Mouse (Mus musculus) cerebellum, adult 2 months (tissue): ENCODE measurements around the gene Kcna5. TPM values are rescaled to one million over a fixed set of nuclear protein-coding genes. Genes with fewer than 3 reads are reported as not detected.

Experiments used
- DNase-seq, 2 experiments: peaks; one replicate each; pipeline ENCODE4 v3.0.0; 2021
- H3K27ac ChIP-seq: fragments of 200-500 bp; 2 replicates; pipeline ENCODE4 v1.5.1; 2012; ENCODE audit warnings: low read length, control low read depth, inconsistent platforms; ENCODE audit not compliant: insufficient read depth
- H3K27me3 ChIP-seq: fragments of 200-500 bp; 2 replicates; pipeline ENCODE4 v1.6.1; 2012; ENCODE audit warnings: inconsistent platforms, mild to moderate bottlenecking, low read length, moderate library complexity; ENCODE audit not compliant: control insufficient read depth, insufficient read depth
- H3K4me1 ChIP-seq: fragments of 200-500 bp; 2 replicates; pipeline ENCODE4 v1.6.1; 2011; ENCODE audit warnings: low read length; ENCODE audit not compliant: control insufficient read depth, insufficient read depth
- H3K4me3 ChIP-seq: fragments of 200-500 bp; replicated peaks from 2 replicates; pipeline ENCODE3; 2011; ENCODE audit warnings: mild to moderate bottlenecking, low read depth, low read length, control low read depth; ENCODE audit not compliant: insufficient read depth
- CTCF ChIP-seq: fragments of 200-500 bp; IDR thresholded peaks from 2 replicates; pipeline ENCODE4 v1.5.1; 2011; ENCODE audit warnings: low read depth, mild to moderate bottlenecking, control low read depth, low read length, moderate library complexity, borderline replicate concordance; ENCODE audit not compliant: insufficient read depth
- POLR2A ChIP-seq: fragments of 200-500 bp; IDR thresholded peaks from 2 replicates; pipeline ENCODE4 v1.6.1; 2011; ENCODE audit warnings: low read length, control low read depth, borderline replicate concordance; ENCODE audit not compliant: insufficient read depth
- WGBS: fragments of 180-500 bp; shearing (Covaris S2); methylation state at CpG from one replicate; pipeline ENCODE4 v1.1.7; 2018; 5-methylcytosine and 5-hydroxymethylcytosine counted together
- polyA plus RNA-seq: library from polyadenylated mRNA; depleted of rRNA; stranded (reverse); fragments of >200 nt; gene quantifications from 2 replicates; pipeline ENCODE4 v1.2.3, GENCODE M21; 2012; rRNA removed

Gene Kcna5
- polyA plus RNA-seq, 1 experiment, result 0.80 TPM

DNA sequence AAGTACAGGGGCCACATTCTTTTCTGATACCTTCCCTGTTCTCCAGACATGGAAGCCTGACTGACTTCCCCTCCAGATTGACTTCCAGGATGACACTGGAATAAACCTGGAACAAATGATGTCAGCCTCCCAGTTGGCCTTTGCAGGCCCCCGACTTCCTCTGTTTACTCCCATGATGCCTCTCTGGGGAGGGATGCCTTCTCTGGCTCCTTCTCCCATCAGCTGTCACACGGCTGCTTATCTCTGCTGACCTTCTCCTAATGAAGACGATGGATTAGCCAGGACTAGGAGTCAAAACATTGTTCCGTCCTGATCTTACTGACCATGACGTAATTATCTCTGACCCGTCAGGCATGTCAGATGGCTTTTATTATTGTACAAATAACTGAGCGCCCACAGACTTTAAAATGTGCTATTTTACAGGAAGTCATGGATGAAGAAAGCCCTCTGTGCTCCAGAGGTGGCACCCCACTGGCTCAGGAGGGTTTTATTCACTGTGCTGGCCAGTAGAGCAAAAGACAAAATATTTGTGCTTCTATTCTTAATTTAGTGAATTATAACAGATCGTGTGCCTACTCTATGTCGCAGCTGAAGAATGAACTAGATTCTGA is 32.4 kb downstream of the Kcna5 start:
- WGBS, result 47% methylated on average over 9 of the region's 9 CpGs
- no peak overlapping the region for H3K4me3 ChIP-seq
- no peak overlapping the region for H3K27ac ChIP-seq
- no peaks in the 10 kb centered on the region for H3K27me3 ChIP-seq
- TF ChIP-seq POLR2A (no peak), CTCF (no peak)
- no peak for DNase-seq
- no peaks in the 10 kb centered on the region for H3K4me1 ChIP-seq

GRCm38 (mm10) chr6:126500985-126501384 is 34.2 kb downstream of the Kcna5 start:
- no peak for DNase-seq
- H3K27me3 ChIP-seq, result no peaks in the 10 kb centered on the region
- no peaks in the 10 kb centered on the region for H3K4me1 ChIP-seq
- no peak overlapping the region for H3K27ac ChIP-seq
- no peak for TF ChIP-seq CTCF
- no peak for TF ChIP-seq POLR2A
- WGBS, result 92% methylated on average over 6 of the region's 6 CpGs
- no peak overlapping the region for H3K4me3 ChIP-seq

GRCm38 (mm10) chr6:126500088-126500487 is 35.1 kb downstream of the Kcna5 start:
- H3K4me1 ChIP-seq, result no peaks in the 10 kb centered on the region
- WGBS, result 19% methylated on average over 8 of the region's 8 CpGs
- no peak overlapping the region for H3K27ac ChIP-seq
- H3K27me3 ChIP-seq, result no peaks in the 10 kb centered on the region
- DNase-seq, result peak; percentile 68 to 87
- H3K4me3 ChIP-seq, result no peak overlapping the region
- TF ChIP-seq POLR2A (no peak), CTCF (peak; percentile 96)

GRCm38 (mm10) chr6:126497878-126498277 is 37.3 kb downstream of the Kcna5 start:
- Histone ChIP-seq H3K4me1 (no peaks in the 10 kb centered on the region), H3K4me3 (no peak overlapping the region), H3K27ac (no peak overlapping the region), H3K27me3 (no peaks in the 10 kb centered on the region)
- peak; percentile 67 to 72 for DNase-seq
- no peak for TF ChIP-seq POLR2A
- peak; percentile 82 for TF ChIP-seq CTCF
- 41% methylated on average over 5 of the region's 5 CpGs for WGBS

GRCm38 (mm10) chr6:126497173-126497839 is 37.9 kb downstream of the Kcna5 start:
- Histone ChIP-seq H3K4me1 (no peaks in the 10 kb centered on the region), H3K27me3 (no peaks in the 10 kb centered on the region), H3K4me3 (no peak overlapping the region), H3K27ac (no peak overlapping the region)
- DNase-seq, result no peak
- TF ChIP-seq POLR2A, result no peak
- no peak for TF ChIP-seq CTCF
- 47% methylated on average over 6 of the region's 6 CpGs for WGBS

- DNase-seq, result no peak
- TF ChIP-seq POLR2A (no peak), CTCF (no peak)
- Histone ChIP-seq H3K4me1 (peaks cover 15% of the 10 kb centered on the region), H3K27ac (no peak overlapping the region), H3K4me3 (no peak overlapping the region), H3K27me3 (no peaks in the 10 kb centered on the region)
- WGBS, result 71% methylated on average over 4 of the region's 4 CpGs
Measured at GRCm38 (mm10) chr6:126487136-126487535, 48.1 kb downstream of the Kcna5 start.

DNA sequence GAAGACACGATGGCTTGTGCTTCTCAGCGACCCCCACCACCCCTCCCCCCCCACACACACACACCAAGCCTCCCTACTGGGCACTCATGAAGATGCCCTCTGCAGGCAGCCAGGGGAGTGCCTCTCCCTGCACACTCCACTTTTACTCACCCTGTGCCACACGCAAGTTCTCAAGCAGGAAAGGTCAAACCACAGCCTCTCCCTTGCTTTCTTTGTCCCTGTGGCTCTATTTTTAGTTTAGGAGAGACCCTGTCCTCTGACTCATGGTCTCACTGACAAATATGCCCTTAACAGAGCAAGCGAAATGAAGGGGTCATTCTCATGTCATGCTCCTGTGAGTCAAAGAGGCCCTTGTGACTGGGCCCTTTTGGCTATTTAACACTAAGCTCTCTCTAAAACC is 50.3 kb downstream of the Kcna5 start:
- H3K4me3 ChIP-seq, result no peak overlapping the region
- H3K27me3 ChIP-seq, result no peaks in the 10 kb centered on the region
- TF ChIP-seq CTCF (no peak), POLR2A (no peak)
- WGBS, result 64% methylated on average over 4 of the region's 4 CpGs
- H3K27ac ChIP-seq, result no peak overlapping the region
- no peak for DNase-seq
- H3K4me1 ChIP-seq, result peaks cover 18% of the 10 kb centered on the region

GRCm38 (mm10) chr6:126483264-126483867 is 51.8 kb downstream of the Kcna5 start:
- DNase-seq, result peak; percentile 42 to 62
- WGBS, result 52% methylated on average over 11 of the region's 11 CpGs
- H3K27me3 ChIP-seq, result no peaks in the 10 kb centered on the region
- H3K4me1 ChIP-seq, result peaks cover 18% of the 10 kb centered on the region
- TF ChIP-seq CTCF (no peak), POLR2A (no peak)
- no peak overlapping the region for H3K27ac ChIP-seq
- no peak overlapping the region for H3K4me3 ChIP-seq

Other genes with a start within 250 kb of the Kcna5 start
- 71.1 and 72.6 TPM in 2 replicates for gene Kcna1, start 111.0 kb upstream of the Kcna5 start, polyA plus RNA-seq
- gene Kcna6, start 205.3 kb upstream of the Kcna5 start, polyA plus RNA-seq, result 44.2 and 47.3 TPM in 2 replicates